Mouse (Mus musculus) limb, embryonic 15.5 days (tissue): Measurements from ENCODE around the gene Tmem204. TPM values are rescaled to one million over a fixed set of nuclear protein-coding genes. Genes with fewer than 3 reads are reported as not detected.

Experiments used
- ATAC-seq: fragments of 200-750 bp; cut with Nextera tagmentation; 2 replicates; pipeline ENCODE4 v1.8.0; 2017; ENCODE audit warnings: low read depth, moderate TSS enrichment; ENCODE audit not compliant: insufficient number of reproducible peaks, low FRiP score, low TSS enrichment
- H3K27ac ChIP-seq: fragments of 300-500 bp; sonication (generic); 2 replicates; pipeline ENCODE4 v1.5.1; 2015; ENCODE audit warnings: moderate library complexity, mild to moderate bottlenecking, inconsistent platforms
- H3K27me3 ChIP-seq: fragments of 300-500 bp; sonication (generic); 2 replicates; pipeline ENCODE4 v1.6.1; 2015; ENCODE audit warnings: inconsistent platforms
- H3K36me3 ChIP-seq: fragments of 300-500 bp; sonication (generic); 2 replicates; pipeline ENCODE4 v1.6.1; 2015; ENCODE audit warnings: inconsistent platforms
- H3K4me1 ChIP-seq: fragments of 300-500 bp; sonication (generic); 2 replicates; pipeline ENCODE4 v1.6.1; 2015; ENCODE audit warnings: inconsistent platforms
- H3K4me2 ChIP-seq: fragments of 300-500 bp; sonication (generic); 2 replicates; pipeline ENCODE4 v1.6.1; 2015; ENCODE audit warnings: mild to moderate bottlenecking, inconsistent platforms
- H3K4me3 ChIP-seq: fragments of 300-500 bp; sonication (generic); 2 replicates; pipeline ENCODE4 v1.5.1; 2015; ENCODE audit warnings: mild to moderate bottlenecking, inconsistent platforms
- H3K9ac ChIP-seq: fragments of 300-500 bp; sonication (generic); 2 replicates; pipeline ENCODE4 v1.6.1; 2015; ENCODE audit warnings: inconsistent platforms
- H3K9me3 ChIP-seq: fragments of 300-500 bp; sonication (generic); 2 replicates; pipeline ENCODE4 v1.6.1; 2016; ENCODE audit warnings: inconsistent platforms
- WGBS: fragments of 180-500 bp; shearing (Covaris S2); methylation state at CpG from one replicate; pipeline ENCODE4 v1.1.7; 2015; 5-methylcytosine and 5-hydroxymethylcytosine counted together
- polyA plus RNA-seq: library from polyadenylated mRNA; unstranded; fragments of >200 nt; fragmentation: Nextera tagmentation; extraction: Ambion mirVana; gene quantifications from 2 replicates; pipeline ENCODE4 v1.2.1, GENCODE M21; 2015

The Tmem204 gene
- polyA plus RNA-seq, 1 experiment from 2014 or later: 22.3 TPM

DNA sequence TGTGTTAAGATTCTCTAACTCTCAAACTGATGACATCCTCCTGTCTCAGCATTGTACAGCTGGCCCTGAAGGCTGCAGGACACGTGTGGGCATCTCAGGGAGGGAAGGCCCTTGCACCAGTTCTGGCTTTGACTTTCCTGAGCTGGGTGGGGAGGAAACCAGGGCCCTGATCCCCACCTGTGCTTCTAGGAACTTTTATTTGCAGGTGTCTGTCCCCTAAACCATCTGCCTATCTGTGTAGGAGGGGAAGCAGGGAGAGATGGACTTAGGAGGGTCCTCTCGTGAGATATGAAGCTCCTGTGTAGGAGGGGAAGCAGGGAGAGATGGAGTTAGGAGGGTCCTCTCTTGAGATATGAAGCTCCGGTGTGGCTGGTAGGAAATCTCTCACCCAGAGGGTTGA, 504 bp downstream of the Tmem204 start:
- Histone ChIP-seq H3K9me3 (no peaks in the 10 kb centered on the region), H3K27ac (peak overlapping the region; percentile 95), H3K36me3 (peaks cover 4% of the 10 kb centered on the region; the same call in 1 of the 2 replicates), H3K4me3 (no peak overlapping the region), H3K9ac (no peak overlapping the region), H3K27me3 (no peaks in the 10 kb centered on the region), H3K4me2 (no peak overlapping the region), H3K4me1 (peaks cover 44% of the 10 kb centered on the region)
- 38% methylated on average over 3 of the region's 3 CpGs for whole genome bisulfite sequencing
- no peak for ATAC-seq

GRCm38 (mm10) chr17:25082081-25082847, 1.1 kb downstream of the Tmem204 start:
- H3K4me2 ChIP-seq: no peak overlapping the region; the same call in 1 of the 2 replicates
- 39% methylated on average over 14 of the region's 14 CpGs for WGBS

GRCm38 (mm10) chr17:25080960-25081381, 2.4 kb downstream of the Tmem204 start:
- no peak for ATAC-seq
- Histone ChIP-seq H3K4me1 (peaks cover 47% of the 10 kb centered on the region), H3K36me3 (no peaks in the 10 kb centered on the region), H3K9me3 (no peaks in the 10 kb centered on the region), H3K27ac (peak overlapping the region; percentile 95), H3K4me2 (peak overlapping the region; percentile 7), H3K27me3 (no peaks in the 10 kb centered on the region), H3K9ac (no peak overlapping the region), H3K4me3 (peak overlapping the region; percentile 26)
- 61% methylated on average over 11 of the region's 11 CpGs for WGBS

More at GRCm38 (mm10) chr17:25082081-25082847, 1.1 kb downstream of the Tmem204 start:
- peaks cover 47% of the 10 kb centered on the region for H3K4me1 ChIP-seq
- no peaks in the 10 kb centered on the region for H3K27me3 ChIP-seq
- H3K9ac ChIP-seq: no peak overlapping the region
- H3K27ac ChIP-seq: peak overlapping the region; percentile 95
- ATAC-seq: no peak
- no peak overlapping the region for H3K4me3 ChIP-seq
- H3K9me3 ChIP-seq: no peaks in the 10 kb centered on the region
- H3K36me3 ChIP-seq: no peaks in the 10 kb centered on the region

DNA sequence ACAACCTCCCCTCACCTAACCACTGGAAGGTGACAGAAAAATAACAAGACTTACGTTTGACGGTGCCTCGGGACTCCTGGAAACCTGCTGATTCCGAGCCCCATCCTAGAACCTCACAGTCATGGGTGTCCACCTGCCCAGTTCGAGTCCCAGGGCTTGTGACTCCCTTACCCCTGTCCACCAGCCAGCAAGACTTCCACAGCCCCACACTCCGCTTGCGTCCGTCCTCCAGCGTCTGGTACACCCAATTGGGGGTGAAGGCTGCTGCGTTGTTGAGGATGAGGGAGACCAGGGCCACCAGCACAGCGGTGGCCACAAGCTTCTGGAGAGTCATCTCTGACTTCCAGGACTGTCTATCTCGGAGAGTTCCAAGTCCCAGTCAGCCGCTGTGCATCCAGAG, 3.2 kb downstream of the Tmem204 start:
- ATAC-seq: no peak
- Histone ChIP-seq H3K27ac (peak overlapping the region; percentile 95), H3K9me3 (no peaks in the 10 kb centered on the region), H3K4me1 (peaks cover 47% of the 10 kb centered on the region), H3K9ac (peak overlapping the region; percentile 34; the same call in 1 of the 2 replicates), H3K4me2 (peak overlapping the region; percentile 7; the same call in 1 of the 2 replicates), H3K4me3 (peak overlapping the region; percentile 26), H3K36me3 (no peaks in the 10 kb centered on the region), H3K27me3 (no peaks in the 10 kb centered on the region)
- 89% methylated on average over 13 of the region's 13 CpGs for WGBS

DNA sequence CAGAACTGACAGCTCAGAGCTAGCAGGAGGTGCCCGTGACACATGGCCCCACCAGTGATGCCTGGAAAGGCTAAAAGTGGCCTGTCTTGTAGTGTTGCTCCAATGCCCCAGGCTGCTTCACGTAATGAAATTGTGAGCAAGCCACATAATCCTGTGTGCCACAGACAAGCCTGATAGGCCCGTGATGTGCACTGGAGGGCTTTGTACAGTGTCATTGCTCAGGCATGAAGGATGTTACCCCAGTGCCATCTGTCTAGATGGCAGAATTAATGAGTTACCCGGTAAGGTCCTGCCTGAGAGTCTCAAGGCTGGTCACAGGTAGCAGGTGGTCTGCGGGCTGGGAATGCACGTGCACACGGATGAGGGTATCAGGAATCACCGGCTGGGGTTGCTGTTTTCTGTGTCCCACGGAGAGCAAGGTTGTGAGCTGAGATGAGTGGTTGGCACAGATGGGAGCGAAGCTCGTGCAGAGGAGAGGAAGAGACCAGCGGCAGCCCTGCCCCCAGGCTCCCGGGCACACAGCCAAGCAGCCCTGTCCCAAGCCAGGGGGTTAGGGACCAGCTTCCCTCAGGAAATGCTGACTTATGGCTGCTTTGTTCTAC, 5.5 kb downstream of the Tmem204 start:
- H3K9ac ChIP-seq: no peak overlapping the region
- WGBS: 50% methylated on average over 13 of the region's 13 CpGs
- H3K4me2 ChIP-seq: 0 out of 2 replicates have a peak overlapping the region, but pooled peaks have one; percentile 0
- 0 out of 2 replicates have a peak, but pooled peaks cover 3% of the 10 kb centered on the region for H3K36me3 ChIP-seq
- peaks cover 26% of the 10 kb centered on the region for H3K4me1 ChIP-seq
- ATAC-seq: no peak
- H3K9me3 ChIP-seq: no peaks in the 10 kb centered on the region
- H3K27ac ChIP-seq: peak overlapping the region; percentile 47; the same call in 1 of the 2 replicates
- no peak overlapping the region for H3K4me3 ChIP-seq
- H3K27me3 ChIP-seq: no peaks in the 10 kb centered on the region

DNA sequence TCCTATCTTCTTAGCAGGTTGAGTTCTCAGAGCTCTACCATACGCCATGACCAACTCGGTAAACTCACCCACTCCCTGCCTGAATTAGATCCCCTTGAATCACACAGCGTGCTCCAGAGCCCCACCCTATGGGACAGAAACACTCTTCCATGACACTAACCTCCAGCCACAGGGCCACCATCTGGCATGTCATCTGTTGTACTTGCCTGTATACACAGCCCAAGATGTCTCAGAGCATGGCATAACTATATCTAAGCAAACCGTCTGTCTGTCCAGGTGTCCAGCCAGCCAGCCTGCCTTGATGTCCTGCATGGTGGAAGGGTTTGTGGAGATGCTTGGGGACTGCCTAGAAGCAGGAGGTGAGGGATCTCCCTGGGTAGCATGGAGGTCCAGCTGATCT, 6.5 kb downstream of the Tmem204 start:
- H3K4me2 ChIP-seq: no peak overlapping the region
- peaks cover 17% of the 10 kb centered on the region for H3K4me1 ChIP-seq
- no peak overlapping the region for H3K27ac ChIP-seq
- WGBS: 91% methylated on average over 4 of the region's 4 CpGs
- no peak overlapping the region for H3K4me3 ChIP-seq
- 0 out of 2 replicates have a peak, but pooled peaks cover 3% of the 10 kb centered on the region for H3K36me3 ChIP-seq
- H3K27me3 ChIP-seq: no peaks in the 10 kb centered on the region
- no peak overlapping the region for H3K9ac ChIP-seq
- no peaks in the 10 kb centered on the region for H3K9me3 ChIP-seq
- no peak for ATAC-seq

DNA sequence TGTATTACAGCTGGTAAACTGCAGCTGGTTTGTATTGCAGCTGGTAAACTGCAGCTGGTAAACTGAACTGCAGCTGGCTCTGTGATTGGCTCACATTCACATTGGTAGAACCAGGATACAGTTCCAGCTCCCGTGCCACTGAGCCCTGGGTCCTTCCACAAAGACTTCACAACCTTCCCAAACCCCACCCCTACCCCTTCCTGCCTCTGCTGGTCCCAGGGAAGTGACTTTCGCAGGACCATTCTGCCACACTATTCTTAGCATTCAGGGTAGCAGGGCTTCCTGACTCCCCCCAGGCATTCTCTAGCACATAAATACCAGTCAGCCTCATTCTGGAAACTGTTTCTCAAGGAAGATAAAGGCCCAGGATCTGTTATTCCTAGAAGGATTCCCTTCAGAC, 14.7 kb downstream of the Tmem204 start:
- peaks cover 8% of the 10 kb centered on the region; the same call in 1 of the 2 replicates for H3K36me3 ChIP-seq
- H3K27ac ChIP-seq: no peak overlapping the region
- no peak overlapping the region for H3K4me3 ChIP-seq
- H3K4me2 ChIP-seq: no peak overlapping the region
- H3K9me3 ChIP-seq: no peaks in the 10 kb centered on the region
- H3K9ac ChIP-seq: no peak overlapping the region
- no peaks in the 10 kb centered on the region for H3K27me3 ChIP-seq
- H3K4me1 ChIP-seq: no peaks in the 10 kb centered on the region
- no peak for ATAC-seq
- WGBS: 57% methylated on average over 2 of the region's 2 CpGs

GRCm38 (mm10) chr17:25067442-25067851, 15.9 kb downstream of the Tmem204 start:
- no peaks in the 10 kb centered on the region for H3K27me3 ChIP-seq
- H3K4me1 ChIP-seq: no peaks in the 10 kb centered on the region
- no peak for ATAC-seq
- H3K9ac ChIP-seq: no peak overlapping the region
- H3K4me2 ChIP-seq: no peak overlapping the region
- H3K36me3 ChIP-seq: peaks cover 6% of the 10 kb centered on the region; the same call in 1 of the 2 replicates
- 0 out of 2 replicates have a peak overlapping the region, but pooled peaks have one; percentile 14 for H3K27ac ChIP-seq
- no peak overlapping the region for H3K4me3 ChIP-seq
- 65% methylated on average over 8 of the region's 8 CpGs for WGBS
- no peaks in the 10 kb centered on the region for H3K9me3 ChIP-seq

- Histone ChIP-seq H3K27ac (no peak overlapping the region), H3K4me2 (no peak overlapping the region), H3K27me3 (no peaks in the 10 kb centered on the region), H3K9ac (no peak overlapping the region), H3K36me3 (peaks cover 13% of the 10 kb centered on the region), H3K4me1 (no peaks in the 10 kb centered on the region), H3K4me3 (no peak overlapping the region), H3K9me3 (no peaks in the 10 kb centered on the region)
- no peak for ATAC-seq
- 93% methylated on average over 7 of the region's 7 CpGs for WGBS
Measured at GRCm38 (mm10) chr17:25066595-25066994, 16.8 kb downstream of the Tmem204 start.

DNA sequence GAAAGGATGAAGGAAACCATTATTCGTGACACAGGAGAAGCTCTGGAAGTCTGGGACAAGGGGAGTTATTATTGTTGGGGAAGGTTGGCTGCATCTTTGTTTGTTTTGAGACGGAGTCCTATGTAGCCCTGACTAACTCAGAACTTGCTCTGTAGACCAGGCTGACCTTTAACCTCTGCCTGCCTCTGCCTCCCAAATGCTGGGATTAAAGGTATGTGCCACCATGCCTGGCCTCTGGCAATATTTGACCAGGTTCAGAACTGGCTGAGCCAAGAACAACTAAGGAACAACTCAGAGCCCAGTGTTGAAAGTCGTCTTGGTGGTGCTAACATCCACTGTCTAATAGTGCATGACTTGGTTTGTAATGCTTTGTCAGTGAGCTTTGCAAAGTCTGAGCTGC, 18.2 kb downstream of the Tmem204 start:
- no peaks in the 10 kb centered on the region for H3K4me1 ChIP-seq
- no peaks in the 10 kb centered on the region for H3K9me3 ChIP-seq
- H3K9ac ChIP-seq: no peak overlapping the region
- no peak overlapping the region for H3K27ac ChIP-seq
- no peak for ATAC-seq
- no peak overlapping the region for H3K4me2 ChIP-seq
- peaks cover 22% of the 10 kb centered on the region for H3K36me3 ChIP-seq
- no peaks in the 10 kb centered on the region for H3K27me3 ChIP-seq
- no peak overlapping the region for H3K4me3 ChIP-seq
- WGBS: 88% methylated on average over 3 of the region's 3 CpGs

DNA sequence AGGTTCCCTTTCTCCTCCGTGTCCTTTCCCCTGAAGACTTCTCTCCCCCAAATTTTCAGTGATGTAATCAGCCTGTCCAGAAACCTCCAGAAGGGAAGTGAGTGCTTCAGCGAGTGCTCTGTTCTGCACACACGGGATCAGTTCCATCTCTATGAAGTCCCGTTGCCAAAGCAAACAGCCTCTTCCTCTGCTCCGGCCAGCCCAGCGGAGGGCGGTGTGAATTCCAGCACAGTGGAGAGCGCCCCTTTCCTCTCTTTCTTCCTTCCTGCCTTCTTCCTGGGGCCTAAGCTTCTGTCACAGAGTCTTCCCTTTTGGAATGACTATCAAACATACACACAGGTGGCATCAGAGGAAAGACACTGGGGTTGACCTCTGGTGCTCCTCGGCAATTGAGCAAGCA, 19.0 kb downstream of the Tmem204 start:
- peak overlapping the region; percentile 38 for H3K27ac ChIP-seq

GRCm38 (mm10) chr17:25063872-25064271, 19.5 kb downstream of the Tmem204 start:
- H3K9me3 ChIP-seq: no peaks in the 10 kb centered on the region
- 80% methylated on average over 12 of the region's 12 CpGs for WGBS
- H3K4me1 ChIP-seq: no peaks in the 10 kb centered on the region
- H3K9ac ChIP-seq: no peak overlapping the region
- ATAC-seq: no peak
- H3K4me3 ChIP-seq: no peak overlapping the region
- peak overlapping the region; percentile 38; the same call in 1 of the 2 replicates for H3K27ac ChIP-seq
- no peaks in the 10 kb centered on the region for H3K27me3 ChIP-seq
- H3K4me2 ChIP-seq: no peak overlapping the region
- peaks cover 29% of the 10 kb centered on the region for H3K36me3 ChIP-seq

More for the DNA sequence above, 19.0 kb downstream of the Tmem204 start:
- no peaks in the 10 kb centered on the region for H3K27me3 ChIP-seq
- H3K4me2 ChIP-seq: no peak overlapping the region
- WGBS: 77% methylated on average over 9 of the region's 9 CpGs
- ATAC-seq: no peak
- no peaks in the 10 kb centered on the region for H3K4me1 ChIP-seq
- no peak overlapping the region for H3K9ac ChIP-seq
- H3K36me3 ChIP-seq: peaks cover 25% of the 10 kb centered on the region
- H3K4me3 ChIP-seq: no peak overlapping the region
- H3K9me3 ChIP-seq: no peaks in the 10 kb centered on the region
